Mouse (Mus musculus) CD4-positive helper T cell, adult 2 months (primary cell): ENCODE results near the gene Sf3a3.
A peak's percentile ranks its signal among the peaks of the same experiment; 100 is the strongest.

ENCODE experiments used
- DNase-seq: peaks from one replicate; pipeline ENCODE4 v3.0.0-alpha.2; 2012; ENCODE audit warnings: low read depth, missing footprints, low spot score

The Sf3a3 gene

DNA sequence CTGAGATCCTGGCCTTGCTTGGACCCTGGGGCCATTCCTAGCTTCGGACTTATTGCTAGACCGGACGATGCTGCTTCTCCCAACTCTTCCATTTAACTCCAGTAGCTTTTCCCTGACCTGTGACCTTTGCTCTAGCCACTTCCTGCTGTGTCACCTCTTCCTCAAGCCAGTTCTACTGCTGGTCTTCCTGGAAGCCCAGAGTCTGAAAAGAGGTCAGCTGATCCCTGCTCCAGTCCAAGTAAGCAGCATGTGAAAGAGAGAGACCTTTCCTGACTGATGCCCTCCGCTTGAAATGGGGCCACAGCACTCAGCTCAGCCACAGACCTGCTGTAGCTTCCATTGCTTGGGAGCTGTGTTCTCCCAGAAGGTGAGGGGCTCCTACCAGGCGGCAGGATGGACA is 22.9 kb downstream of the Sf3a3 start:
- no peak for DNase-seq

DNA sequence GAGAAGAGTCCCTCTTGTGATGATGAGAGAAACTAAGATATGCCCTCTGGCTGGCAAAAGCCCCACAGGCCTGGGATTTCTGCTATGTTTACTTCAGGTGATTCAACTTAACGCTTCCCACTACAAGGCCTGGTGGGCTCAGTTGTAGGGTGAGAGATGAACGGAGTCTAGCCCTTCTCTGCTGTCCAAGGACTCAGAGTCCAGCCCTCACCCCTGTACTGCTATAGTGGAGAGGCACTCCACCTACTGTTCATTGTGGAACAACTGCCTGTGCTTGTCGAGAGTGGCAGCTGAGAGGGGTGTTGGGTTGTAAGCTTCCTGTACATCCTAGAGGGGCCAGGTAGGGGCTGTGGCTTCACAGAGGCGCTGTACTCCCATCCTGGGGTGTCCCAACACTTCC is 23.4 kb downstream of the Sf3a3 start:
- DNase-seq: no peak

DNA sequence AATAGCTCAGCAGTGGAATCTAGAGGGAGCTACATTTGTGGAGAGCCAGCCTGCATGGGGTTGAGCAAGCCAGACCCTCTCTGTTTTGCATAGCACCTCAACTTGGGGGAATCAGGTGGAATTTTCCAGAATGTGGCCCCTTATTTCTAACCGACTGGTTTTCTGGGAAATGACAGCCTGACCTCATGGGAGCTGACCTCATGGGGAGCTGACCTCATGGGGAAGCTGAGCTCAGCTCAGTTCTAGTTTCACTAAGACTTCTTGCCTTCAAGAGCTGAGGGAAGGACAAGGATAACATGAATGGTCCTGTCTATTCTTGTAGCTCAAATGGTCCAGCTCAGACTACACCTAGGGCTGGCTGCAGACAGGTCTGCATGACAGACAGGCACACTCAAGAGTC is 24.2 kb downstream of the Sf3a3 start:
- DNase-seq: no peak

- peak; percentile 52 for DNase-seq
Measured at GRCm38 (mm10) chr4:124741376-124742343, 27.1 kb downstream of the Sf3a3 start, which contains the start of gene Inpp5b. Gene Inpp5b, plus strand, starts transcription at chr4:124741850.

DNA sequence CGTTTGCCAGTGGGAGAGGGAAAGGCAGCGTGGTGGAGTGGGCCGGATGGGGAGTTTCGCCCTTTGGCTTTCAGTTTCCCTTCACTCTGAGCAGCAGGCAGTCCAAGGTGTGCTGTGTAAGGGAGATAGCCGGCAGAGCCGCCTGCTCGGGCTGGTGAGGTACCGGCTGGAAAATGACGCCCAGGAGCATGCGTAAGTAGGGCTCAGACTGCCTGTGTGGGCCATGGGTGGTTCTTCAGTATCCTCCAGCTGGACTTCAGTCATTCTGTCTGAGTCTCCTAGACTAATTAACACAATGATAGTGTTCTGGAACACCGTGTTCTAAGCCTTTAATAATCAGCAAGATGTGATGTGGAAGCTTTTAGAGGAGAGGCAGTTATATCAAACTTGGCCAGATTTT is 28.3 kb downstream of the Sf3a3 start:
- DNase-seq: no peak

DNA sequence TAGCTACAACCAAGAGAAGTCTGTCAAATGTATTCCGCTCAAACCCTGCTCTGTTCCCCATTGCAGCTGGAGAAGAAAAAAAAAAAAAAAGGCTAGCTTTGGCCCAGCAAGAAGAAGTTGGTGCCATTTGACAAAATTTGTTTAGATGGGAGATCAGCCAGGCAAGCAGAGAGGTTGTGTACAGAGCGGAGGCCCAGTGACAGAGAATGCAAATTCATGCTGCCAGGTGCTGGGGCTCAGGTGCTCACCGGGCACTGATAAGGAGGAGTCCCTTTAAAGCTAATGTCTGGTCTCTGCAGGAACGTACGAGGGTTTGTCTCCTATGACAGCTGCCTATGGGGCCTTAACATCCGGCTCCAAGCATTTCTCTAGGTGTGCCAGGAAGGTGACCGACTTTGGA is 32.0 kb downstream of the Sf3a3 start:
- DNase-seq: no peak

GRCm38 (mm10) chr4:124747851-124748250 is 33.3 kb downstream of the Sf3a3 start:
- DNase-seq: no peak

- DNase-seq: peak; percentile 96
Measured at GRCm38 (mm10) chr4:124751300-124752250, 37.0 kb downstream of the Sf3a3 start.

DNA sequence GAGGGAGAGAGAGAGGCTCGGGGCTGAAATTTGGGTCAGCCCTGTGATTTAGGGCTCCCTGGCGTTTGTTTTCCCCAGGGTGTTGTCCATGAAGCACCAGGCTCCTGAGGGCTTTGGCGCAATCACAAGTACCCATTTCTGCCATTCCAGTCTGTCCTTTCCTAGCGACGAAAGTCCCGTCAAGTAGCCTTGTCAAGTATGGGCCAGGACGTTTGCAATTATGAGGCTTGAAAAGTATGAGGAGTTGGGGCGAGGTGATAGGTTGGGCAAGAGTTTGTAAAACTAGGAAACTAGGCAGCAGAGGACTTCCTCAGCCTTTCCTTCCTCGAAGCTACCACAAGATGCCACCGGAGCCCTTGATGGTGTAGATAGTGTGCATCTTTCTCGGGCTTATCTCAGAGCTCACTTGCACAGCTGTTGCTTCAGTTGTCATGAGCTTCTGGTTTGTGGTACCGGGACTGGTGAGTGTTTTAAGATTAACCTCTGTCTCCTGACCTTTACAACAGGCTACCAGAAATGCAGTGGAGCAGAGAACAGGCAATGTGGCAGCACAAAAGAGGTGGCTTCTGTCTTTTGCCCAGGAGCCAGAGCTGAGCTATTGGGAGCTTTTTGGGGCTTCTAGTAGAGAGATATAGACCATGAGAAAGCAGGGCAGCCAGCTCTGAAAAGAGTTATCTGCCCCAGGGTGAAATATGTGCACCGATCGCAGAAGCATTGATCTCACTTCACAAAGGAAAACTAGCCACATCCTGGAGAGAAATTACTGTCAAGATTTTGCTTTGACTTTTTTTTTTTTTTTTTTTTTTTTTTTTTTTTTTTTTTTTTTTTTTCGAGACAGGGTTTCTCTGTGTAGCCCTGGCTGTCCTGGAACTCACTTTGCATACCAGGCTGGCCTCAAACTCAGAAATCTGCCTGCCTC is 38.0 kb downstream of the Sf3a3 start:
- peak; percentile 84 for DNase-seq

- peak; percentile 53 for DNase-seq
Measured at GRCm38 (mm10) chr4:124755526-124755925, 41.0 kb downstream of the Sf3a3 start.

GRCm38 (mm10) chr4:124759305-124759811 is 44.8 kb downstream of the Sf3a3 start:
- DNase-seq: peak; percentile 55

DNA sequence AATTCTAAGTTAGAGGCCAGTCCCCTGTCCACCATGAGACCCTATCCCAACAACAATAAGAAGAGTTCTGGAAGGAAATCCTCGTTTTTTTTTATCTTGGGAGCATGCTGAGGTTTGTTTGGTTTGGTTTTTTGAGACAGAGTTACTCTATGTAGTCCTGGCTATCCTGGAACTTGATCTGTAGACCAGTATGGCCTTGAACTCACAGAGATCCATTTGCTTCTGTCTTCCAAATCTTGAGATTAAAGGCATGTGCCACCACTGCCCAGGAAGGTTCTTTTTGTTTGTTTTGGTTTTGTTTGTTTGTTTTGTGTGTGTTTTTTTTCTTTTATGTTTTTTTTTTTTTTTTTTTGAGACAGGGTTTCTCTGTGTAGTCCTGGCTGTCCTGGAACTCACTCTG is 46.6 kb downstream of the Sf3a3 start:
- no peak for DNase-seq

GRCm38 (mm10) chr4:124762858-124763452 is 48.4 kb downstream of the Sf3a3 start:
- no peak for DNase-seq

DNA sequence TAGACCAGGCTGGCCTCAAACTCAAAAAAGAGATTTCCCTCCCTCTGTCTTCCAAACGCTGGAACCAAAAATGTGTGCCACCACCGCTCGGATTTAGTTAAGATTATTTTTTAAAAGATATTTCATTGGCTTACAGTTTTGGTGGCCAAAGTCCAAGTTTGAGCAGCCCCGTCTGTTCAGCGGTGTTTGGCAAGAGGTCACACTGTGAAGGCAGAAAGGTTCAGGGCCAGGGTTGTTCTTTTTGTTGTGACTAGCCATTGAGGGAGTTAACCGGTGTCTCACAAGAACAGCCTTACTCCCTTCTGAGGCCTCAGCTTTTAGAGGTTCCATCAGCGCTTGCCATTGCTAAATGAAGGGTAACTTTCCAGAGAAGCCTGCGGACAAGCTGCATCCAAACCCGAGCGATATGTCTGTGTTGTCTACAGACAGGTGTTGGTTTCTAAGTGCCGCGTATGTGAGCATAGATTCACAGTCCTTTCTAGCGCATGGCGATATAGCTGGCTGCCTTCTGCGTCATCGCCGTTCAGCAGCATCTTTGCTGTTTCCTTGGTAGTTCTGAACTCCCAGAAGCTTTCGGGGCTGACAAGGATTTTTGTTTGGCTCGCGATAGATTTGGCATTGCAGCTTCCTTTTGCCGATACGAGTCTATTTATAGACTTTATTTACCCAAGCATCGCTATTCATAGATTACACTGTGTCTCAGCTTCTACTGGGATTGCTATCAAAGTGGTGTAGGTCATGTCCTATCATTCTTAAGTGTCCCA is 51.4 kb downstream of the Sf3a3 start:
- peak; percentile 33 for DNase-seq

DNA sequence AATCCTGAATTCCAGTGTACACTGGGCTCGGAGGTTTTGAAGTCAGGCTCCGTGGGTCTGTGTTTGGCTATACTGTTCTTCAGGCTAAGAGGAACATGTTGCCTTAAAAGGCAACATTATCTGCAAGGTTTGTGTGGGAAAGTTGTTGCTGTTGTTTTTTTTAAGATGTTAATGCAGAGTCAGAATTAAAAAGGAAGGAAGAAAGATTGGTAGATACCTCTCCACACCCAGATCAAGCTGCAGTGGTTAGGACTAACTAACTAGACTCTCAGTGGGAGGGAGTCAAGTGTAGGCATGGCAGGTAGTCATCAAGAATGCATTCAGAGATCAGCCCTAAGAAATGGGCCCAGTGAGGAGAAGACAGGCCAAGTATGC is 52.0 kb downstream of the Sf3a3 start:
- DNase-seq: peak; percentile 27

DNA sequence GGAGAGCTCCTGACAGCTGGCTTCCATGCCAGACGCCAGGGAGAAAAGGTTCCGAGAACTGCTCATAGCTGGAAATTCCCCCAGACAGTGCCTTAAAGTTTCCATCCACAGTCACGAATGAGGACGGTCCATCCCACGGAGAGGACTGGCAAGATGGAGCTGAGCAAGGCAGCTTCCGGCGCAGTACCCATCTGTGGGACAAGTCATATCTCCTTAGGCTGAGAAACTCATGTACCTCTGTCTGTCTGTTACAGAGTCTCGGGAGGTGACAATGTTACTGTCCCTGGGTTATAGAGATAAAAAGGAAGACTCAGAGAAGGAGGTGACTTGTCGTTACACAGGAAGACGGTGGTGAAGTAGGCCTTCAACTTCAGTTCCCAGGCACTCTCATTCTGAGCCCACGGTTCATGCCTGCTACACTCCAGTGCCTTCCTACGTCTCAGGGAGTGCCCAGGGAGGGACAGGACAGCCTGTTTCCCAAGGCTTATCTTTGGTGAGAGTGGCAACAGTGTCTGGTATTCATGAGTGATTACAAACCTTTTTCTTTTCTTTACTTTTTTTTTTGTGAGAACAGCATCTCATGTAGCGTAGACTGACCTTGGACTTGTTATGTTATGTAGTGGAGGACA is 54.5 kb downstream of the Sf3a3 start:
- DNase-seq: peak; percentile 34

GRCm38 (mm10) chr4:124770624-124771023 is 56.0 kb downstream of the Sf3a3 start:
- DNase-seq: no peak

- no peak for DNase-seq
Measured at GRCm38 (mm10) chr4:124772125-124772524, 57.5 kb downstream of the Sf3a3 start.

DNA sequence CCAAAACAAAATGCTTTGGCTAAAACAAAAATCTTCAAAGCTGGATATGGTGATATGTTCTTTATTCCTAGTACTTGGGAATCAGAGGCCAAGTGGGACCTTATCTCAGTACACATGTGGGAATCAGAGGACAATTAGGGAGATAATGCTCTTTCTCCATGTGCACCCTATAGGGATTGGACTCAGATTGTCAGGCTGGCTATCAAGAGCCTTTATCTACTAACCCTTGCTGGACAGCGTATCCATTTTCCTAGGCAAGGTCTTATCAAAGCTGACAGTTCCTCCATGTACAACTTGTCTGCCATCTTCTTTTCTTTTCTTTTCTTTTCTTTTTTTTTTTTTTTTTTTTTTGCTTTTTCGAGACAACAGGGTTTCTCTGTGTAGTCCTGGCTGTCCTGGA is 58.9 kb downstream of the Sf3a3 start:
- no peak for DNase-seq
